Mouse (Mus musculus) gastrocnemius, postnatal 10 days (tissue): Measurements from ENCODE around the gene Fut1. TPM values are rescaled to one million over a fixed set of nuclear protein-coding genes. Genes with fewer than 3 reads are reported as not detected.
"Not testable (repeated sequence)": the region's sequence is repeated elsewhere in the genome, so short reads cannot be mapped to it uniquely, and the experiment has no call there.

Source experiments
- DNase-seq: peaks from one replicate; pipeline ENCODE4 v3.0.0; 2021; ENCODE audit warnings: mixed read lengths
- total RNA-seq, 2 experiments: library from RNA; stranded (reverse); gene quantifications; 2 replicates each; pipeline ENCODE4 v1.2.3; 2021

The Fut1 gene
- total RNA-seq, 2 experiments from 2014 or later, result not detected

DNA sequence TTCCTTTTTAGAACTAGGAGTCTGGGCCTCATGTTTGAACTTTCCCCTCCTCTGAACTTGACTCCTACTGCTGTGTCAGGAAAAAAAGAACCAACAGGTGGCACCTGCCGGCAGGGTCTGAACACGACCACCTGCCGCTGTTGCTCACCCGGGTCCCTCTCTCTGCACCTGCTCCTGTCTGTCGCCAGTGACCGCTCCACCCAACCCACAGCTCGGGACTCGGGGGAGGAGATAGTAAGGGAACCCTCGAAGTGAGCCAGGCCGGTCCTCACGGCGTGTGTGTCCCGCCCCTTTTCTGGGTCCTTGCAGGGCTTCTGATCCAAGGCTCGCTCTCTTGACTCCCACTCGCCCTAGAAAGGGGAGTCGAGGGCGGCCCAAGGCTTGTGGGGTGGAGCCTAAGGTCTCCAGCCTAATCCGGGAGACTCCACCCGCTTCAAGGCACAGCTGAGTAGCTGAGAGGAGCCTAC is 22.5 kb downstream of the Fut1 start, which contains the start of gene Mamstr:
Gene Mamstr, plus strand, starts transcription at position 417 of the 467 bp plus-strand sequence.
- DNase-seq, result peak; percentile 78

DNA sequence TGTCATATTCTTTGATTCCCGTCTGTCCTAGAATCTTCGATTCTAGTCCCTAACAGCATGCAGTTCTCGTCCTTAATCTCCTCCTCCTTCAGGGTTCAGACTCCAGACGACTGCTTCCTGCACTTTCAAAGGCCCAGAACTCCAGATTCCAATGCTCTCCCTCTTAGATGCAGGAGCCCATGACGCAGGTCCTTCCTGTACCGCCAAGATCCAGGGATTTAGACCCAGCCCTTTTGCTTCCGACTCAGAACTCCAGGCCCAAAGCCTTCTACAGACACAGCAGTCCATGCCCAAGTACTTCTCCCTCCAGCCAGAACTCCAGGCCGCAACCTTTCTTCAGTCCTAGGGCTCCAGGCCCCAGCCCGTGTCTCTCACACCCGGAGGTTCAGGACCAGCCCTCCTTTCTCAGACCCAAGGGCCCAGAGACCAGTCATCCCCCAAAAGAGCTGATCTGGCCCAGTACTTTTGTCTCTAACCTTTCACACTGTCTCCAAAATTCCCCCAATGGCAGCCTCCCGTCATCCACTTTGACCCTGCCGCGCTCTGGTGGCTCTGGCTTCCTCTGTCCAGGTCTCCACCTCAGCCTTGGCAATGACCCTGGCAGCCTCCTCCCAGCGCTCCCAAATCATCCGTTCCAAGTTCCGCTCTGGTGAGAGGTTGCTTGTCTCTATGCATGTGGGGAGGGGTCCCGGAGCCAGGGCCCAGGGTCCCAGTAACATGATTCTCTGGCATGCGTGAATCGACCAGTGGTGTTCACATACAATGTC is 23.3 kb downstream of the Fut1 start:
- no peak for DNase-seq

DNA sequence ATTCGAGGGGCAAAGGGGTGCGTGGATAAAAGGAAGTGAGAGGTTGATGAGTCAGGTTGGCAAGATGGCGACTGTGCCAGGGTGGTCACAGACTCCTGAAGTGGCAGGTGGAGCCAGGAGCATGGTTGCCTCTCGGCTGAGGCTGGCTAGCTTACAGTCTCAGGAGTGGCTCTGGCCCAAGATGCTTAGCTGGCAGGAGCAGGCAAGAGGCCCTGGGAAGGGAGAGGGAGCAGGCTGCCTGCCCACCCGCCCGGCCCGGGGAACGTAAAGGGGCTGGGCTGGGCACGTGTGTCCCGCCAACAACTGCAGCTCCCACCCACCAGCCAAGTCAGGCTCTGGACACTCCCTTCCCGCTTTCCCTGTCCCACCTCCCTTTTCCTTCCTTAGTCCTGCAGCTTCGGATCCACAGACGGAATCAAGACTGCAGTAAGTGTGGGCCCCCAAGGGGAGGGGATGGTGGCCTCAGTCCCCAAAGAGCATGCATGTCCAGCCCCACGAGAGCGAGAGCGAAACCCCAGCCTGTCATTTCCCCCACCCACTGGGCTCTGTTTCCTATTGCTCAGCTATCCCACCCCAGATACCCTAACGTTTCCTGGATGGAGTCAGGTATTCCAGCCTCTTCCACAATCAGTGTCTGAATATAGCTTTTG is 24.4 kb downstream of the Fut1 start:
- peak; percentile 64 for DNase-seq

DNA sequence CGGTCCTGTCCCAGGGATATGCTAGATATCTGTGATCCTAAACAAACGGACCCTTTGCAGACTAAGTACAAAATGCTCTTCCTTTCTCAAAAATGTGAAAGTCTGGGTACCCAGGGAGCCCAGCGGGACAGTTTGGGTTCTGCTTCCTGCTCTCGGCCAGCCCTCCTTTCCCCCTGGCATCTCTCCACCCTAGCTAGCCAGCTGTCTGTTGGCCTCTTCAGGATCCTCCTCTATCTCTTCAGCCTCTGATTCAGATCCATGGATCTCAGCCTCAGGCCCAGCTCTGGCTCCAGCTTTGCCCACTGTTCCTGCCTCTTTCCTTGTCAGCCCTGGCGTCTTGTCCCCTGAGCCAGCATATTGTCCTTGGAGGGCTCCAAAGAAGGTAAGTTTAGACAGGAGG is 25.0 kb downstream of the Fut1 start:
- peak; percentile 51 for DNase-seq

- DNase-seq, result no peak
Observed at GRCm38 (mm10) chr7:45642503-45643255, 25.6 kb downstream of the Fut1 start.

DNA sequence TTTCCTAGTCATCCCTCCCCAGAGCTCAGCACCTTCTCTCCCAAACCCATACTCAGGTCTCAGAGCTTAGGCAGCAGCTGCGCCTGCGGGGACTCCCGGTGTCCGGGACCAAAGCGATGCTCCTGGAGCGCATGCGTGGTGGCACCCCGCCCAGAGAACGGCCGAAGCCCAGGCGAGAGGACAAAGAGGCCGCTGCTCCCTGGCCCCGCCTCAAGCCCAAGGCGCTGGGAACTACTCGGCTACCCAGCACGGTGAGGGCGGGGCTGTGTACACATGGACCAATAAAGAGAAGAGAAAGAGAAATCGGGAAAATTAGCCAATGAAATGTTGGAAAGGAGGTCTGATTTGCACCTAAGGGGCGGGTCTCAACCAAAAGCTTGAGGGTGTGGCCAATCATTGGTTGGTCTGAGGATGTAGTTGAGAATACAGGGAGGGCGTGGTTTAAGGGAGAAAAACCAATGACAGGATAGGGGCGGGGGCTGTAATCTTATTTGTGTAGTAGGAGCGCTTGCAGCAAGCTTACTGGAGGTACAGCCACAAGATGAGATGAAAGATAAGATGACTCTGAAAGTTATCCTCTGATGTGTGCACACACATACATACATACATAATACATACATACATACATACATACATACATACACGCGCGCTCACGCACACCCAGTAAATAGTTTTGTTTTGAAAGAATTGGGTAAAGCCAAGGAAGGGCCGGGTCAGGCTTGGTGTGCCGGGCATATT is 26.5 kb downstream of the Fut1 start:
- DNase-seq, result peak; percentile 97

GRCm38 (mm10) chr7:45644183-45644582 is 27.1 kb downstream of the Fut1 start:
- DNase-seq, result peak; percentile 43

- no peak for DNase-seq
Observed at GRCm38 (mm10) chr7:45644872-45645590, 27.9 kb downstream of the Fut1 start.

- DNase-seq, result no peak
Observed at GRCm38 (mm10) chr7:45645591-45645971, 28.5 kb downstream of the Fut1 start.

DNA sequence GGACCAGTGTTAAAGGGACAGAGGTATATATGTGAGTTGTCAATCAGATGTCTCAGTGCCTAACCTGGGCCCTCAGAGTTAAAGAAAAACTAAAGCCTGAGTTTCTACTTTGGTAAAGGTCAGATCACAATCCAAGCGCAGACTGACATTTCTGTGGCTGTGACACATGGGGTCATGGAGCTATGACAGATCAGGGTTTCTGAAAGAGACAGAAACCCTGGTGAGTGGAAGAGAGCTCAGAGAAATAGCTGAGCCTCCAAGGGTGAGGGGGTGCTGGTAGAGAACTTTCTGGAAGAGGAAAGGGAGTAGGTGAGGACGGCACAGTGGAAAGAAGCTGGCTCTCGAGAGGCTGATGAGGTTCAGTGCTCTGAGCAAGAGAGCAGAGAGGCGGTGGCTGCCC is 29.6 kb downstream of the Fut1 start:
- DNase-seq, result no peak

DNA sequence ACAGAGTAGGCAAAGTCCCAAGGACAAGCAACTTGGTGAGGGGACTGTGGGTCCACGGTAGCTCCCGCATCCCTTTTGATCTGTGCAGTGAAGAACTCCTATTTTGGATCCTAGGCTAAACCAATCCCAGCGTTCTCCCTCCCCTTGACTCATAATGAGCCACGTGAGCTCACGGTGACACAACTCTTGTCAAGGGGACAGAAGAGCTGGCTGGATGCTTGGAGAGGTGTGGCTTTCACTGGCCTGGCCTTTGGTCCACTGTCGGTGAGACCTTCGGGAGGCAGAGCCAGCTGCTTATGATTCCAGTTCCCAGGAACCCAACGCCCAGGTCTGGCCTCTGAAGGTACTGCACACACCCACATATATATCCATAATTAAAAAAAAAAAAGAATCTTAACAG is 32.3 kb downstream of the Fut1 start:
- peak; percentile 39 for DNase-seq

DNA sequence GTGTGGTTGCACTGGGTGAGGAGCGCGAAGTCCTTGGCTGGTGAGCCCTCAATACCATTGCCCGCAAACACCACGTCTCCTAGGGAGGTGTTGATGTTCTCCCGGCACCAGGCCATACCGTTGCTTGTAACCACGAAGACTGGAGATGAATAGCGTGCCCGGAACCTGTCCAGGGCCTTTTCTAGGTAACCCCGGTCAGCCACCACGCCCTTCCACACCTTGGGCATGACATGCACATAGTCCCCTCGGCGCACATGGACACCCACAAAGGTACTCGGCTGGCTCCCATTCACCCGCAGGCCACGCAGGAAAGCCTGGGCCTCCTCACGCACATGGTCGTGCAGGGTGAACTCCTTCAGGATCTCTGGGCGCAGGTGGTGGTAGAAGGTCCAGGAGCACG is 33.4 kb downstream of the Fut1 start:
- DNase-seq, result not testable (repeated sequence)

- no peak for DNase-seq
Observed at GRCm38 (mm10) chr7:45654424-45655047, 37.4 kb downstream of the Fut1 start.

DNA sequence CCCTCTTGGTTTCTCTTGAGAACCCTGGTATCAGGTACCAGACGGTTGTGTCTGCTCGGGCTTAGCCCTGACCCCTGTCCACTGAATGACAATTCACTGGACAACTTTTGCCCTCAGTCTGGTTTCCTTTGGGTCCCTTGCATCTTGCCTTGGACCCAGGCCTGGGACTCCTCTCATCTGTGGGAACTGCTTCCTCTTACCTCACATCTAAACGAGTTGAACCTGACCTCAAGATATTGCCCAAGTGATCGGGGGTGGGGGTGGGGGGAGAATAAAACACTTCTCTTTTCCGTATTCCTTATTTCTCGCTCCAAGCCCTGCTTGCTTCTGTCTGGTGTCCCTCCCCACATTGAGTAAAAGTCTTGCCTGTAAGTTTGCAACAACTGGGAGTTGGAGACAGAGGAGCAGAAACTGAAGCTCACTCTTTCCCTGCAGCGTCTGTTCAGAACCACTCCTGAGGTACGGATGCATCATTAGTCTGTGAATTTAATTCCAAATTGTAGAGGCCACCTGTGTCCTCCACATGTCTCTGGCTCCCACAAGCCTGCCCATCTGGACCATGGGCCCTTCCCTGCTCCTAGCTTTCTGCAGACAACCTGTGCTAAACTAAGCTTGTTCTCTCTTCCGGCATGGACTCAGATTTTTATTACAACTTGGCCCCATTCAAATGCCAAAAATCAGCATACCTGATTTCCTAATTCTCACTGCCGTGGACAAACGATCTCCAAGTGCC is 43.8 kb downstream of the Fut1 start:
- no peak for DNase-seq

GRCm38 (mm10) chr7:45661702-45662101 is 44.6 kb downstream of the Fut1 start:
- DNase-seq, result not testable (repeated sequence)

GRCm38 (mm10) chr7:45665303-45666138 is 48.4 kb downstream of the Fut1 start:
- no peak for DNase-seq

DNA sequence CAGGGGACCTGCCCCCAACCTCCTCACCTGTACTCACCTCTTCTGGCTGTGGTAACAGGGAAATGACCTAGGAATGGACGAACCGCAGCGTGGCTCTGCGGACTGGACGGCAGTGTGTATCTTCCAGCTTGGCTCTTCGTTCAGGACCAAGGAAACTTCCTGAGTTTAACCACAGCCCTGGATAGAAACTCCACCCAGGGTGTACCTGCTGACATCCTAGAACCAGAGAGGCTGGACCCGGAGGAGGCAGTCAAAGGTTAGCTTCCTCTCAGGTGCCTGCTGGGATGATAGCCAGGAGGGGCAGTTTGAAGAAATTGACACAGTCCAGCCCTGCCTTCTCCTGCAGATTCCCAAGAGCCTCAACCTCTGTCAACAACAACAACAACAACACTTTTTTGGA is 49.1 kb downstream of the Fut1 start, which contains the start of gene Fut2:
Gene Fut2, minus strand, starts transcription at position 234 of the 400 bp plus-strand sequence.
- DNase-seq, result no peak

DNA sequence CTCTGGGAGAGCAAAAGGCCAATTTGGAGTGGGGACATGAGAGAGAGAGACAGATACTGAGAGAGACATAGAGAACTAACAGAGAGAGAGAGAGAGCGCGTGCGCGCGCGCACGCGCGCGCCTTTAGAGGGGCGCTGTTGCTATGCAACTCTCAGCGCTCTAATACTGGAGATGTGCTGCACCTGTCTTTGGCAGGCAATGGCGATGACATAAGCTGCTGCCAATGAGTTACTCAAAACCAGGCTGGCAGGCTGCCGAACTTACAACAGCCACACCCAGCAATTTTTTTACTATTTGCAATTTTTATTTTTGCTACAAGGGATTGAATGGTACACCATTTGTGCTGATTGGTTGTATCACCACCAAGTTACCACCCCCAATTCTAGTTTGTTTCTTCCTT is 50.7 kb downstream of the Fut1 start:
- DNase-seq, result no peak

GRCm38 (mm10) chr7:45668921-45669320 is 51.8 kb downstream of the Fut1 start:
- DNase-seq, result no peak
